Mouse (Mus musculus) ES-E14 (cell line): ENCODE measurements at regions not wholly inside any gene's neighbourhood (a gene's known extent, or its start where the extent isn't known, plus 50 kb on each side); places are given as distances from the start of the nearest gene placed in this dataset.

Source experiments
- DNase-seq: peaks from one replicate; pipeline ENCODE4 v3.0.0-alpha.2; 2013; ENCODE audit warnings: low read depth, low spot score
- H3K27ac ChIP-seq: 2 replicates; pipeline ENCODE4 v1.5.1; 2012; ENCODE audit warnings: low read depth, mild to moderate bottlenecking, low read length, moderate library complexity, mixed read lengths; ENCODE audit not compliant: poor library complexity, insufficient read depth, severe bottlenecking
- H3K36me3 ChIP-seq: 2 replicates; pipeline ENCODE4 v1.6.1; 2012; ENCODE audit warnings: mild to moderate bottlenecking, low read length, moderate library complexity, mixed read lengths; ENCODE audit not compliant: control insufficient read depth, poor library complexity, insufficient read depth, severe bottlenecking
- H3K4me1 ChIP-seq, 2 experiments: fragments of 150-350 bp in 1 of 2; sonication (generic) in 1 of 2; 2 replicates each; pipeline ENCODE4 v1.6.1; 2012; ENCODE audit warnings: low read length in 2 of 2, mild to moderate bottlenecking in 1 of 2, mixed read lengths in 1 of 2; ENCODE audit not compliant: control insufficient read depth in 2 of 2, insufficient read depth in 2 of 2, poor library complexity in 1 of 2
- H3K4me3 ChIP-seq, 2 experiments: fragments of 150-350 bp in 1 of 2; sonication (generic) in 1 of 2; 2 replicates each; pipeline ENCODE4 v1.5.1; 2012; ENCODE audit warnings: low read length in 2 of 2, low read depth in 1 of 2, mild to moderate bottlenecking in 1 of 2, mixed read lengths in 1 of 2; ENCODE audit not compliant: insufficient read depth in 1 of 2, poor library complexity in 1 of 2, severe bottlenecking in 1 of 2
- H3K9ac ChIP-seq: 2 replicates; pipeline ENCODE4 v1.6.1; 2012; ENCODE audit warnings: low read depth, mild to moderate bottlenecking, low read length, mixed read lengths; ENCODE audit not compliant: poor library complexity, insufficient read depth, severe bottlenecking
- H3K9me3 ChIP-seq: fragments of 150-350 bp; sonication (generic); 2 replicates; pipeline ENCODE4 v1.6.1; 2012; ENCODE audit warnings: low read depth, mild to moderate bottlenecking, low read length; ENCODE audit not compliant: control insufficient read depth, insufficient read depth
- CHD2 ChIP-seq: IDR thresholded peaks from 2 replicates; pipeline ENCODE4 v1.6.1; 2014; ENCODE audit warnings: mild to moderate bottlenecking, low read depth, low read length, inconsistent platforms
- HCFC1 ChIP-seq: IDR thresholded peaks from 2 replicates; pipeline ENCODE4 v1.6.1; 2012; ENCODE audit warnings: low read length, inconsistent platforms, borderline replicate concordance; ENCODE audit not compliant: insufficient read depth
- MAFK ChIP-seq: IDR thresholded peaks from 2 replicates; pipeline ENCODE4 v1.6.1; 2014; ENCODE audit warnings: mild to moderate bottlenecking, low read depth, low read length, inconsistent platforms; ENCODE audit not compliant: insufficient read depth
- ZC3H11A ChIP-seq: IDR thresholded peaks from 2 replicates; pipeline ENCODE4 v1.6.1; 2012; ENCODE audit warnings: low read depth, mild to moderate bottlenecking, inconsistent platforms, low read length, borderline replicate concordance
- ZNF384 ChIP-seq: IDR thresholded peaks from 2 replicates; pipeline ENCODE4 v1.6.1; 2012; ENCODE audit warnings: low read depth, low read length, inconsistent platforms
- in situ Hi-C, 2 experiments: fragments of 600-800 bp; cut with MboI; formaldehyde crosslinking; loops; one replicate each; pipeline ENCODE4 v1.15.1; 2025; ENCODE audit warnings: low sequenced_read_pairs in 2 of 2, inconsistent platforms in 1 of 2; ENCODE audit not compliant: unreplicated experiment in 2 of 2

- no peak overlapping the region for H3K27ac ChIP-seq
- H3K4me3 ChIP-seq: no peak overlapping the region
- TF ChIP-seq ZNF384 (no peak), ZC3H11A (no peak), HCFC1 (no peak), CHD2 (no peak), MAFK (no peak)
- no peaks in the 10 kb centered on the region for H3K9me3 ChIP-seq
- no peak overlapping the region for H3K9ac ChIP-seq
- no peak for DNase-seq
- no peaks in the 10 kb centered on the region for H3K4me1 ChIP-seq
- in situ Hi-C loops: no loop called here
- H3K36me3 ChIP-seq: no peaks in the 10 kb centered on the region
These were observed 372.3 kb downstream of the Olfm3 start for GRCm38 (mm10) chr3:115276207-115276606.

GRCm38 (mm10) chr3:115281233-115281632, 377.4 kb downstream of the Olfm3 start:
- no peaks in the 10 kb centered on the region for H3K36me3 ChIP-seq
- H3K4me3 ChIP-seq: no peak overlapping the region
- in situ Hi-C loops: no loop called here
- H3K27ac ChIP-seq: no peak overlapping the region
- no peaks in the 10 kb centered on the region for H3K4me1 ChIP-seq
- DNase-seq: no peak
- TF ChIP-seq ZNF384 (no peak), CHD2 (no peak), HCFC1 (no peak), ZC3H11A (no peak), MAFK (no peak)
- no peak overlapping the region for H3K9ac ChIP-seq
- no peaks in the 10 kb centered on the region for H3K9me3 ChIP-seq

- in situ Hi-C loops: no loop called here
- no peaks in the 10 kb centered on the region for H3K36me3 ChIP-seq
- H3K27ac ChIP-seq: no peak overlapping the region
- no peak overlapping the region for H3K9ac ChIP-seq
- no peak for DNase-seq
- no peaks in the 10 kb centered on the region for H3K4me1 ChIP-seq
- H3K4me3 ChIP-seq: no peak overlapping the region
- no peaks in the 10 kb centered on the region for H3K9me3 ChIP-seq
- TF ChIP-seq ZNF384 (no peak), MAFK (peak; percentile 79), CHD2 (no peak), ZC3H11A (no peak), HCFC1 (no peak)
These were observed 380.6 kb downstream of the Olfm3 start for GRCm38 (mm10) chr3:115284487-115284886.
